Comparison of ENCODE assay signal across 8 mouse cellular contexts in genomic region chr16:4077384-4078061, GRCm38 (mm10). TPM values are rescaled to one million over a fixed set of nuclear protein-coding genes. Genes with fewer than 3 reads are reported as not detected.
DNase-seq lines count a peak whose midpoint lies in the region; ATAC-seq and TF ChIP-seq lines count a peak whose summit lies in the region.

Gene Trap1, minus strand, starts transcription at chr16:4077827.

- DNase-seq in forebrain, embryonic 14.5 days (ENCODE audit: low spot score): peak; percentile 90
- peak; percentile 94 to 98 for DNase-seq in heart, postnatal 14 days
- DNase-seq in layer of hippocampus, adult 11-12 months (ENCODE audit: low spot score): peak; percentile 95
- peak; percentile 92 for DNase-seq in lung, adult 18-20 months
- peak; percentile 91 for DNase-seq in testis, postnatal 14 days (ENCODE audit: low spot score)

- no peaks in the 10 kb centered on the region; the same call in 1 of the 2 replicates for H3K36me3 ChIP-seq in ES-Bruce4 (ENCODE audit: control insufficient read depth, insufficient read depth, low read length, poor library complexity, severe bottlenecking)
- H3K36me3 ChIP-seq in forebrain, embryonic 14.5 days (ENCODE audit: control insufficient read depth, insufficient read depth, low read length): peaks cover 11% of the 10 kb centered on the region
- H3K36me3 ChIP-seq in neural tube, embryonic 15.5 days: peaks cover 11% of the 10 kb centered on the region

- under 1% methylated on average over 58 of the region's 58 CpGs for WGBS in forebrain, embryonic 14.5 days
- under 1% methylated on average over 58 of the region's 58 CpGs for WGBS in neural tube, embryonic 15.5 days

- intact Hi-C loops in heart, postnatal 14 days (cut with DNase I): loop anchor here (2.0 kb wide), 2 partner anchors 135 to 191 kb away; partner anchors contain the start of gene Crebbp

- no peak within 1 kb of the TSS for H3K27ac ChIP-seq in ES-Bruce4 (ENCODE audit: insufficient read depth, low read length)
- peak within 1 kb of the TSS; percentile 74 for H3K27ac ChIP-seq in forebrain, embryonic 14.5 days (ENCODE audit: low read depth, low read length)
- peak within 1 kb of the TSS; percentile 93 for H3K27ac ChIP-seq in neural tube, embryonic 15.5 days (replicated peaks)

- peak within 1 kb of the TSS; percentile 79 for H3K9ac ChIP-seq in ES-Bruce4 (ENCODE audit: low read depth, poor library complexity, severe bottlenecking)
- peak within 1 kb of the TSS; percentile 79 for H3K9ac ChIP-seq in forebrain, embryonic 14.5 days (ENCODE audit: low read length)
- peak within 1 kb of the TSS; percentile 88 for H3K9ac ChIP-seq in neural tube, embryonic 15.5 days (replicated peaks)

- no peaks in the 10 kb centered on the region for H3K27me3 ChIP-seq in ES-Bruce4 (ENCODE audit: control insufficient read depth, insufficient read depth, low read length, poor library complexity, severe bottlenecking)
- H3K27me3 ChIP-seq in forebrain, embryonic 14.5 days (replicated peaks; ENCODE audit: control insufficient read depth, insufficient read depth, low read length): no peaks in the 10 kb centered on the region
- no peaks in the 10 kb centered on the region for H3K27me3 ChIP-seq in neural tube, embryonic 15.5 days (replicated peaks)

- TF ChIP-seq POLR2A in ES-Bruce4 (IDR thresholded peaks at IDR 0.05; ENCODE audit: insufficient read depth, low read length): no peak

- no peaks in the 10 kb centered on the region for H3K4me1 ChIP-seq in ES-Bruce4 (ENCODE audit: control insufficient read depth, insufficient read depth, low read length)
- H3K4me1 ChIP-seq in forebrain, embryonic 14.5 days (ENCODE audit: control insufficient read depth, insufficient read depth, low read length): peaks cover 5% of the 10 kb centered on the region
- peaks cover 21% of the 10 kb centered on the region for H3K4me1 ChIP-seq in neural tube, embryonic 15.5 days

- TF ChIP-seq CTCF in ES-Bruce4 (IDR thresholded peaks at IDR 0.05; ENCODE audit: low read depth, low read length): no peak

- H3K4me2 ChIP-seq in forebrain, embryonic 14.5 days (ENCODE audit: low read length): peak within 1 kb of the TSS; percentile 57
- peak within 1 kb of the TSS; percentile 62 for H3K4me2 ChIP-seq in neural tube, embryonic 15.5 days

- peak within 1 kb of the TSS; percentile 98 for H3K4me3 ChIP-seq in ES-Bruce4 (ENCODE audit: low read depth, low read length)
- H3K4me3 ChIP-seq in forebrain, embryonic 14.5 days (ENCODE audit: low read depth, low read length): peak within 1 kb of the TSS; percentile 90
- H3K4me3 ChIP-seq in neural tube, embryonic 15.5 days (replicated peaks): peak within 1 kb of the TSS; percentile 98

- H3K9me3 ChIP-seq in ES-Bruce4 (replicated peaks; ENCODE audit: control insufficient read depth, insufficient read depth, low read length, poor library complexity, severe bottlenecking): no peaks in the 10 kb centered on the region
- no peaks in the 10 kb centered on the region for H3K9me3 ChIP-seq in forebrain, embryonic 14.5 days (replicated peaks; ENCODE audit: control insufficient read depth, low read length)
- no peaks in the 10 kb centered on the region for H3K9me3 ChIP-seq in neural tube, embryonic 15.5 days (replicated peaks)

- 0 out of 2 replicates have a peak, but pooled peaks have one; percentile 52 for TF ChIP-seq EP300 in ES-Bruce4 (IDR thresholded peaks at IDR 0.05; ENCODE audit: insufficient read depth, low read depth, low read length)

- peak; percentile 90 for ATAC-seq in cerebellum, adult (ENCODE audit: insufficient number of reproducible peaks, low FRiP score, low TSS enrichment)
- peak; percentile 99 for ATAC-seq in forebrain, embryonic 14.5 days
- ATAC-seq in neural tube, embryonic 15.5 days (ENCODE audit: low FRiP score): peak; percentile 97

RNA-seq across cellular contexts. Expression of gene Trap1, which starts in this region (rescaled TPM):
- polyA plus RNA-seq in ES-Bruce4 (2011; ENCODE audit: insufficient read depth, insufficient read length, low read depth, missing spikeins): 104 and 105 TPM in 2 replicates
- polyA plus RNA-seq in forebrain, embryonic 14.5 days (2014; fragmentation: Nextera tagmentation; extraction: Ambion mirVana): 61.2 and 62.7 TPM in 2 replicates
- 100 to 1,000 TPM; 161 to 173 TPM for total RNA-seq in heart, postnatal 14 days (2021)
- 53.8 and 65.5 TPM in 2 replicates for polyA plus RNA-seq in neural tube, embryonic 15.5 days (2015; fragmentation: Nextera tagmentation; extraction: Ambion mirVana)
